Mouse (Mus musculus): ENCODE results near the gene Lim2.
A peak's percentile ranks its signal among the peaks of the same experiment; 100 is the strongest.
"Not testable (repeated sequence)": the region's sequence is repeated elsewhere in the genome, so short reads cannot be mapped to it uniquely, and the experiment has no call there.

Gene Lim2

GRCm38 (mm10) chr7:43427406-43427805 lies at the start of gene Lim2:
TSS of gene Lim2 (plus strand) at chr7:43427670.
- no peak for DNase-seq (ENCODE audit: low spot score in 2 of 2)

GRCm38 (mm10) chr7:43378226-43378625 lies 49.2 kb upstream of the Lim2 start:
- peak in 1 of 2 experiments; percentile 28 for DNase-seq (ENCODE audit: low spot score in 2 of 2)

GRCm38 (mm10) chr7:43392349-43393121 lies 34.9 kb upstream of the Lim2 start:
- no peak for DNase-seq (ENCODE audit: low spot score in 2 of 2)

- no peak for DNase-seq (ENCODE audit: low spot score in 2 of 2)
Measured at GRCm38 (mm10) chr7:43399501-43399900, 28.0 kb upstream of the Lim2 start.

- no peak for DNase-seq (ENCODE audit: low spot score in 2 of 2)
Measured at GRCm38 (mm10) chr7:43402718-43403117, 24.8 kb upstream of the Lim2 start.

GRCm38 (mm10) chr7:43407573-43407972 lies 19.9 kb upstream of the Lim2 start:
- DNase-seq (ENCODE audit: low spot score in 2 of 2), result no peak

- no peak for DNase-seq (ENCODE audit: low spot score in 2 of 2)
Measured at GRCm38 (mm10) chr7:43408131-43408553, 19.3 kb upstream of the Lim2 start, which contains the start of gene Siglecg. TSS of gene Siglecg (plus strand) at chr7:43408204.

GRCm38 (mm10) chr7:43409084-43409483 lies 18.4 kb upstream of the Lim2 start:
- no peak for DNase-seq (ENCODE audit: low spot score in 2 of 2)

GRCm38 (mm10) chr7:43411724-43412123 lies 15.7 kb upstream of the Lim2 start:
- not testable (repeated sequence) for DNase-seq (ENCODE audit: low spot score in 2 of 2)

- no peak for DNase-seq (ENCODE audit: low spot score in 2 of 2)
Measured at GRCm38 (mm10) chr7:43417298-43417697, 10.2 kb upstream of the Lim2 start.

- peak in 1 of 2 experiments; percentile 85 for DNase-seq (ENCODE audit: low spot score in 2 of 2)
Measured at GRCm38 (mm10) chr7:43422995-43423617, 4.4 kb upstream of the Lim2 start.

- no peak for DNase-seq (ENCODE audit: low spot score in 2 of 2)
Measured at GRCm38 (mm10) chr7:43423991-43424625, 3.4 kb upstream of the Lim2 start.

GRCm38 (mm10) chr7:43429500-43429899 lies 2.0 kb downstream of the Lim2 start:
- DNase-seq (ENCODE audit: low spot score in 2 of 2), result no peak

- DNase-seq (ENCODE audit: low spot score in 2 of 2), result no peak
Measured at GRCm38 (mm10) chr7:43432891-43433290, 5.4 kb downstream of the Lim2 start.

GRCm38 (mm10) chr7:43434676-43435075 lies 7.2 kb downstream of the Lim2 start:
- no peak for DNase-seq (ENCODE audit: low spot score in 2 of 2)

- DNase-seq (ENCODE audit: low spot score in 2 of 2), result no peak
Measured at GRCm38 (mm10) chr7:43436341-43437255, 9.1 kb downstream of the Lim2 start, which contains the start of gene Nkg7. TSS of gene Nkg7 (plus strand) at chr7:43437073.

GRCm38 (mm10) chr7:43438611-43439010 lies 11.1 kb downstream of the Lim2 start:
- DNase-seq (ENCODE audit: low spot score in 2 of 2), result no peak

GRCm38 (mm10) chr7:43440482-43440881 lies 13.0 kb downstream of the Lim2 start, which contains the start of gene Cldnd2:
TSS of gene Cldnd2 (plus strand) at chr7:43440782.
- no peak for DNase-seq (ENCODE audit: low spot score in 2 of 2)

GRCm38 (mm10) chr7:43441071-43441470 lies 13.6 kb downstream of the Lim2 start:
- DNase-seq (ENCODE audit: low spot score in 2 of 2), result no peak

- DNase-seq (ENCODE audit: low spot score in 2 of 2), result no peak
Measured at GRCm38 (mm10) chr7:43442684-43443083, 15.2 kb downstream of the Lim2 start.

GRCm38 (mm10) chr7:43443126-43443916 lies 15.9 kb downstream of the Lim2 start:
- peak; percentile 40 to 74 for DNase-seq (ENCODE audit: low spot score in 2 of 2)
